Mouse (Mus musculus) neural tube, embryonic 12.5 days (tissue): ENCODE measurements around the gene Sos1. TPM values are rescaled to one million over a fixed set of nuclear protein-coding genes. Genes with fewer than 3 reads are reported as not detected.
"Not testable (repeated sequence)": the region's sequence is repeated elsewhere in the genome, so short reads cannot be mapped to it uniquely, and the experiment has no call there.

Source experiments
- ATAC-seq: fragments of 200-750 bp; cut with Nextera tagmentation; 2 replicates; pipeline ENCODE4 v1.8.0; 2017; ENCODE audit warnings: low read depth, mild to moderate bottlenecking, moderate TSS enrichment, moderate library complexity; ENCODE audit not compliant: low FRiP score
- H3K27ac ChIP-seq: fragments of 300-500 bp; sonication (generic); 2 replicates; pipeline ENCODE4 v1.5.1; 2016
- H3K27me3 ChIP-seq: fragments of 300-500 bp; sonication (generic); replicated peaks from 2 replicates; pipeline ENCODE4 v1.6.1; 2016; ENCODE audit warnings: mild to moderate bottlenecking
- H3K36me3 ChIP-seq: fragments of 300-500 bp; sonication (generic); 2 replicates; pipeline ENCODE4 v1.6.1; 2016; ENCODE audit warnings: mild to moderate bottlenecking
- H3K4me1 ChIP-seq: fragments of 300-500 bp; sonication (generic); 2 replicates; pipeline ENCODE4 v1.6.1; 2016
- H3K4me2 ChIP-seq: fragments of 300-500 bp; sonication (generic); replicated peaks from 2 replicates; pipeline ENCODE4 v1.6.1; 2016; ENCODE audit warnings: mild to moderate bottlenecking
- H3K4me3 ChIP-seq: fragments of 300-500 bp; sonication (generic); 2 replicates; pipeline ENCODE4 v1.5.1; 2016
- H3K9ac ChIP-seq: fragments of 300-500 bp; sonication (generic); 2 replicates; pipeline ENCODE4 v1.6.1; 2016; ENCODE audit warnings: mild to moderate bottlenecking
- H3K9me3 ChIP-seq: fragments of 300-500 bp; sonication (generic); 2 replicates; pipeline ENCODE4 v1.6.1; 2016; ENCODE audit warnings: mild to moderate bottlenecking
- WGBS: fragments of 180-500 bp; shearing (Covaris S2); methylation state at CpG from one replicate; pipeline ENCODE4 v1.1.7; 2016; 5-methylcytosine and 5-hydroxymethylcytosine counted together
- polyA plus RNA-seq: library from polyadenylated mRNA; unstranded; fragments of >200 nt; fragmentation: Nextera tagmentation; extraction: Ambion mirVana; gene quantifications from 2 replicates; pipeline ENCODE4 v1.2.1, GENCODE M21; 2016

Sos1 gene
- polyA plus RNA-seq, 1 experiment from 2014 or later: 8.5 TPM

DNA sequence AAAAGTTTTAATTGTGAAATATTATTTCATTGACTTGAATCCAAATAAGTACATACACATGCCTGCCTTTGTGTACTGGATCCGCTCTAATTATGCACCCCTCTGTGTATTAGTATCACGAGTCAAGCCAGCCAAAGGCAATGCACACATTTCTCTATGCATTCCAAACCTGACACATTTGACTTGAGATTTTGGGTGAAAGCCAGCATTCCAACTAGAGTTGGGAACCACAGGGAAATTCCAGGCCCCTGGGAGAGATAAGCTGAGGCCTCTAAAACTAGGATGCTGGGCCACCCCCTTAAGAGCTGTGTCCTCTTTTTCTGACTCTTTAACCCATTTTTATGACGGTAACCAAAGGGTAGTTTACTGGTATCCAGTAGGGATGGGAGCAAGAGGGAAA, 8.7 kb upstream of the Sos1 start:
- ATAC-seq: no peak
- H3K4me2 ChIP-seq: no peak overlapping the region
- H3K9me3 ChIP-seq: no peaks in the 10 kb centered on the region
- H3K27me3 ChIP-seq: no peaks in the 10 kb centered on the region
- no peak overlapping the region for H3K9ac ChIP-seq
- no peak overlapping the region for H3K27ac ChIP-seq
- H3K36me3 ChIP-seq: no peaks in the 10 kb centered on the region
- WGBS: 81% methylated on average over 3 of the region's 3 CpGs
- no peak overlapping the region for H3K4me3 ChIP-seq
- H3K4me1 ChIP-seq: no peaks in the 10 kb centered on the region

DNA sequence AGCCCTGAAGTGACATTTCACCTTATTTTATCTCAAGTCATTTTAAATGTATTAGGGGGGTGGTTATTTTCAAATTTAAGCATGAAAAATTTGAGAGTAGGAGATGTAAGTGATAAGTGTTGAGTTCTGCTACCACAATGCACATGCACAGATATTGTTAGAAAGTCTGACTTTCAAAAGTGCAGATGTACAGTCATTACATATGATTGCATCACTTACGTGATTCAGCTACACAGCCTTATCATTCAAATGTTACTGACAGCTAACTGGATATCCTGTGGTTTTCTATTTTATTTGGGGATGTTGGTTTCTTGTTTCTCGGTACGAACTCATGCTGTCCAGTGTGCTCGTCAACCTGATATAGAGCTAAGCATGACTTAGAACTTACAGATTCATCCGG, 4.9 kb upstream of the Sos1 start:
- H3K27me3 ChIP-seq: no peaks in the 10 kb centered on the region
- H3K36me3 ChIP-seq: no peaks in the 10 kb centered on the region
- ATAC-seq: no peak
- H3K9me3 ChIP-seq: no peaks in the 10 kb centered on the region
- 93% methylated on average over 5 of the region's 5 CpGs for WGBS
- no peak overlapping the region for H3K9ac ChIP-seq
- no peak overlapping the region for H3K4me3 ChIP-seq
- H3K4me1 ChIP-seq: peaks cover 6% of the 10 kb centered on the region; the same call in 1 of the 2 replicates
- H3K4me2 ChIP-seq: no peak overlapping the region
- no peak overlapping the region for H3K27ac ChIP-seq

DNA sequence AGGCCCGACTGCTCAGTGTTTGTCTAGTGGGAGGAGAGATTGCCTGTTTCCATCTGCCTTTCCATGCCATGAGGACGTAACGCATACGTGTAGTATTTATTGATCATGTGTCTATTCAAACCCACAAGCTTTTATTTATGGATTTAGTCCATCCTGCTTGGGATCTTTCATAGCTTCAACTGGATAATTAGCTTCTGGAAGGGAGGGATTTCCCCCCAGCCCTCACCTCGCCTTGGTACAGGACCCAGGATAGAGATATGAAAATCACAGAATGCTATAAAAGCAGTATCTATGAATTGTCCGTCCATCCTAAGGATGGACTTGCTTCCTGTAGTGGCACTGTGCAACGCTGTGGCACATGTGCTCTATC, 587 bp upstream of the Sos1 start:
- ATAC-seq: no peak
- Histone ChIP-seq H3K9me3 (no peaks in the 10 kb centered on the region), H3K9ac (0 out of 2 replicates have a peak overlapping the region, but pooled peaks have one; percentile 98), H3K4me1 (peaks cover 17% of the 10 kb centered on the region; the same call in 1 of the 2 replicates), H3K36me3 (no peaks in the 10 kb centered on the region), H3K4me3 (peak overlapping the region; percentile 97; the same call in 1 of the 2 replicates), H3K27me3 (no peaks in the 10 kb centered on the region), H3K4me2 (peak overlapping the region; percentile 71), H3K27ac (no peak overlapping the region)
- 38% methylated on average over 7 of the region's 7 CpGs for WGBS

DNA sequence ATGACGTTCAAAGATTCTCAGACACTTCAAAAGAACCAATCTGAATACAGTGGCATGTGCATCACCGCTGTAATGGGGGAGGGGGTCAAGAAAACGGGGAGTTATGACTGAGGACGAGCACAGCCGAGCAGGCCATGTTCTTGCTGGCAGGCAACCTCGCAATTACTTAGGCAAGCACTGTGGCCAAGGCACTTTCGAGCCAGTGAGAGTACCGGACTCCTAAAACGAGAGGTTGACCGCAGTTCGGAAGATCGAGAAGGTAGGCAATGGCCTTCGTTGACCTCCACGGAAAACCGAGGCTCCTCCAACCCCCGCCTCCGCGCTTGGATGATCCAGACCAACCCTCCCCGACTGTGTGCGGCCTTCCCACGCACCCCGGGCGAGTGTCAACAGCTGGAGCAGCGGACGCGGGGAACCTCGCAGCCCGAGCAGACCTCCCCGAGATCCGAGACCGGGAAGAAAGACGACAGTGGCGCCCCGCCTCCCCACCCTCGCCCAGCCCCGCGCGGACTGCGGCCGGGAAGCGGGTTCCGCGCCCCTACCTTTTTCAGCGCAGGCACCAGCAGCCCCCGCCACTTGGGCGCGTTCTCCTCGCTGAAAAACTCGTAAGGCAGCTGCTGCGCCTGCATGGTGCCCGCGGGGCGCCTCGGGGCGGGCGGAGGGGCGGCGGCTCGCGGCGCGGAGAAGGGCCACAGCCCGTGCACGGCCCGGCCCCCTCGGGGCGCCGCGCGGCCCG, 790 bp downstream of the Sos1 start:
- under 1% methylated on average over 71 of the region's 71 CpGs for WGBS
- H3K27ac ChIP-seq: peak overlapping the region; percentile 92
- peak; percentile 61 for ATAC-seq

DNA sequence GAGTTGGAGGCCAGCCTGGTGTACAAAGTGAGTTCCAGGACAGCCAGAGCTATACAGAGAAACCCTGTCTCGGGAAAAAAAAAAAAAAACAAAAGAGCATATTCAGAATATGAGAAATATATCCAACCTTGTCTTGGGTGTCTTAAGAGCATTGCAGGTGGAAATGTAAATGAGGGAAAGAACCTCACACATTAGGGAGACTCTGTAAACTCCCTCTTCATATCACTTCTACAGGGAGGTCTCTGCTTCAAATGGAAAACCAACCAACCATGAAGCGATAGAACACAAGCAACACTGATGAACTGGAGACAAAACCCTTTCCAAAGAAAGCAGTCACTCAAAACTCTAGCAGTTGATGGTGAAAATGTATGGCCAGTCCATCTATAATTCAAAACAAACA, 2.6 kb downstream of the Sos1 start:
- Histone ChIP-seq H3K9me3 (no peaks in the 10 kb centered on the region), H3K36me3 (no peaks in the 10 kb centered on the region), H3K4me2 (no peak overlapping the region), H3K4me3 (no peak overlapping the region), H3K27me3 (no peaks in the 10 kb centered on the region), H3K9ac (no peak overlapping the region), H3K4me1 (peaks cover 17% of the 10 kb centered on the region; the same call in 1 of the 2 replicates), H3K27ac (no peak overlapping the region)
- 87% methylated on average over 2 of the region's 2 CpGs for WGBS
- ATAC-seq: no peak

More for the DNA sequence above, 790 bp downstream of the Sos1 start:
- Histone ChIP-seq H3K4me1 (peaks cover 17% of the 10 kb centered on the region; the same call in 1 of the 2 replicates), H3K9ac (peak overlapping the region; percentile 98), H3K9me3 (no peaks in the 10 kb centered on the region), H3K36me3 (no peaks in the 10 kb centered on the region), H3K4me2 (peak overlapping the region; percentile 71), H3K27me3 (no peaks in the 10 kb centered on the region), H3K4me3 (peak overlapping the region; percentile 97)

DNA sequence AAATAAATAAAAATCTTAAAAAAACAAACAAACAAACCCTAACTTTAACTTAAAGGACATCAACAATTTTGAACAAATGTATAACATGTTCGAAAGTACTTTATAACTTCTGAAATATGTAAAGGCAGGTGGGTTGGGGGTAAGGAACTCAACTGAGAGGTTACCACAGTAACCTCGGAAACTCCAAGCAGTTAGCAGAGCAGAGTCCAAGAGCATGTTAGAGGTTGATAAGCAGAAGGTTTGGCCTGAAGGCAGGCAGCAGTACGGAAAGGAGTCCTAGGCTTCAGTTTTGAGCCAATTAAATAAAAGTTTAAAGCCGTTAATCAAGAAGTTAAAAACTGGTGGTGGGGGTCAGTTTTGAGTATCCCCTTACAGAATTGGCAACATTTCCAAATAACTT, 3.8 kb downstream of the Sos1 start:
- H3K9ac ChIP-seq: no peak overlapping the region
- H3K27me3 ChIP-seq: no peaks in the 10 kb centered on the region
- no peak overlapping the region for H3K27ac ChIP-seq
- H3K4me2 ChIP-seq: no peak overlapping the region
- H3K36me3 ChIP-seq: no peaks in the 10 kb centered on the region
- H3K4me1 ChIP-seq: peaks cover 19% of the 10 kb centered on the region
- ATAC-seq: no peak
- WGBS: 91% methylated on average over 4 of the region's 4 CpGs
- H3K4me3 ChIP-seq: no peak overlapping the region
- no peaks in the 10 kb centered on the region for H3K9me3 ChIP-seq

DNA sequence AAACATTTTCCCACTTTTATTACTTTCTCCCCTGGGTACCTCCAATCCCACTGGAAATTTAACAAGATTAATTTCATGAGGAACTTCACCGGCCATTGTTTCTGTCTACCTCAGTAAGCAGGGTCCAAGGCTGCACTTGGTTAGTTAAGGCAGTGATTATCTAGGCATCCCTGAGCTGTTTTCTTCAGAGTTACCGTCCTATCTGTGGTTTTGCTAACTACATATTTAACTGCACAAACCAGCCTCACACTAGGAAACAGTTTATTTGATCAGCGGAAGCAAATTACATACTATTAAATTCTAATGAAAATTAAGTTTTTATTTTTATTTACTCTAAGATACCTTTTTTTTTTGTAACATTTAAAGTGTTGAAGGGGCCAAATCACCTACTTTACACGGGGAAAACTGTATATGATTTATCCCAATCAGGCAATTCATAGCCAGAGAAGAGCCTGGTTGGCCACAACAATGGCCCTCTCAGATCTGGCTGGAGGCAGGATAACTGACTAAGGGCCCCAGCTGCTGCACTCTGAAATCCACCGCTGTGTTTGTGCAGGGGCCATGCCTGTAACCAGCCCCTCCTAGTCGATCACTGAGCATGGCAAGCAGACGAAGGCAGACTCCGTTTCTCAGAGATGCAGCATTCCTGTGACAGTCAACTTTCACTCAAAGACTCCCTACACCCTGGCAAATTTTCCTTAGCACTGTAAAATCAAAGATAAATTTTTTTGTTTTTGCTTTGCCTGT, 9.0 kb downstream of the Sos1 start:
- H3K4me3 ChIP-seq: no peak overlapping the region
- H3K9me3 ChIP-seq: no peaks in the 10 kb centered on the region
- H3K9ac ChIP-seq: no peak overlapping the region
- peaks cover 7% of the 10 kb centered on the region for H3K4me1 ChIP-seq
- no peak overlapping the region; the same call in 1 of the 2 replicates for H3K4me2 ChIP-seq
- H3K27ac ChIP-seq: no peak overlapping the region
- no peaks in the 10 kb centered on the region for H3K36me3 ChIP-seq
- H3K27me3 ChIP-seq: no peaks in the 10 kb centered on the region
- WGBS: 40% methylated on average over 8 of the region's 8 CpGs
- ATAC-seq: no peak

DNA sequence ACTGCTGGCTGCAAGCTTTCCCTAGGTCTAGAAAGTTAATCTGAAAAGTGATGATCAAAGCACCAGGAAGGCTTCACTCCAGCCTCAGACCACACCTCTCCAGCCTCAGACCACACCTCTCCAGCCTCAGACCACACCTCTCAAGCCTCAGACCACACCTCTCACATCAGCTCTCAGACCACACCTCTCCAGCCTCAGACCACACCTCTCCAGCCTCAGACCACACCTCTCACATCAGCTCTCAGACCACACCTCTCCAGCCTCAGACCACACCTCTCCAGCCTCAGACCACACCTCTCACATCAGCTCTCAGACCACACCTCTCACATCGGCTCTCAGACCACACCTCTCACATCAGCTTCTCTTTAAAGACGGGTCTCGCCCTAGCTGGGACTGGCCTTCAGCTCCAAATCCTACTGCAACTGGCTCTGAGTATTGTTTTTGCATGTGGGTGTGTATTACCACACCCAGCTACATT, 11.8 kb downstream of the Sos1 start:
- not testable (repeated sequence) for H3K9me3 ChIP-seq, H3K9ac ChIP-seq, ATAC-seq, H3K4me1 ChIP-seq, H3K36me3 ChIP-seq, H3K4me2 ChIP-seq, H3K27me3 ChIP-seq, H3K4me3 ChIP-seq, H3K27ac ChIP-seq
- WGBS: 47% methylated on average over 3 of the region's 3 CpGs

DNA sequence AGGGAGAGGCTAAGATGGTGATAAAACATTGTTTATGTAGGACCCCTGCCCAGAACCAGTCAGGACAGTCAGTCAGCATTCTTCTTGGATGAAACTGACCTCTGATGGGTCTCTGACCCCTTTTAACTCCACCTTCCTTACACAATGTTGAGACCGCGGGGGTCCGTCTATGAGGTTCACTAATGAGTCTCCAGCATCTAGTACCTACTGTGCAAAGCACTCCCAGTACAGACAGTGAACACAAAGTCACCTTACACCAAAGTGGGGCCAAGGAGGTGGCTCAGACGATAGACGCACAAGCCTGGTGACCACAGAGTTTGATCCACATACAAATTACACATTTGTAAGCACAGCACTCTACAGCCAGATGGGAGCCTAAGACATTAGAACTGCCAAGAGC, 20.0 kb downstream of the Sos1 start:
- Histone ChIP-seq H3K27me3 (no peaks in the 10 kb centered on the region), H3K9ac (no peak overlapping the region), H3K4me2 (no peak overlapping the region), H3K27ac (no peak overlapping the region), H3K4me3 (no peak overlapping the region), H3K36me3 (no peaks in the 10 kb centered on the region; the same call in 1 of the 2 replicates), H3K9me3 (no peaks in the 10 kb centered on the region), H3K4me1 (peaks cover 8% of the 10 kb centered on the region; the same call in 1 of the 2 replicates)
- WGBS: 49% methylated on average over 5 of the region's 5 CpGs
- no peak for ATAC-seq

DNA sequence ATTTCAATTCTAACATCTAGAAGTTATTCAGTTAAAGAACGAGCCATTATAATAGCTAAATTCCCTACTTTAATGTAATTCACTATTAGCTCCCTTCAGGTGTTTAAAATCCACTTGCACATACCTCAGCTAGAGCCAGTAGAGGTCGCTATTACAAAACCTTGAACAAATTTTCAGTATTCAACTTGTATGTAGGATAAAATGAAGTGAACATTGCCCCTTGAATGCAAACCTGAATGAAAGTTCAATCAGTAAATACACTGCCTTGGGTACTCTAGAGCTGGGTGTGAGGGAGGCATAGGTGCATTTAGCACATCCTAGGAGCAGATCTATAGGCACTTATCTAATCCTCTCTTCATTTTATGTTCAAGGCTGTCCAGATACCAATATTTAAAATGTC, 24.6 kb downstream of the Sos1 start:
- Histone ChIP-seq H3K4me3 (no peak overlapping the region), H3K9me3 (no peaks in the 10 kb centered on the region), H3K4me2 (no peak overlapping the region), H3K9ac (no peak overlapping the region), H3K27me3 (no peaks in the 10 kb centered on the region), H3K36me3 (no peaks in the 10 kb centered on the region; the same call in 1 of the 2 replicates), H3K4me1 (peaks cover 4% of the 10 kb centered on the region; the same call in 1 of the 2 replicates), H3K27ac (no peak overlapping the region)
- ATAC-seq: no peak
- WGBS: 43% methylated on average over 2 of the region's 2 CpGs

DNA sequence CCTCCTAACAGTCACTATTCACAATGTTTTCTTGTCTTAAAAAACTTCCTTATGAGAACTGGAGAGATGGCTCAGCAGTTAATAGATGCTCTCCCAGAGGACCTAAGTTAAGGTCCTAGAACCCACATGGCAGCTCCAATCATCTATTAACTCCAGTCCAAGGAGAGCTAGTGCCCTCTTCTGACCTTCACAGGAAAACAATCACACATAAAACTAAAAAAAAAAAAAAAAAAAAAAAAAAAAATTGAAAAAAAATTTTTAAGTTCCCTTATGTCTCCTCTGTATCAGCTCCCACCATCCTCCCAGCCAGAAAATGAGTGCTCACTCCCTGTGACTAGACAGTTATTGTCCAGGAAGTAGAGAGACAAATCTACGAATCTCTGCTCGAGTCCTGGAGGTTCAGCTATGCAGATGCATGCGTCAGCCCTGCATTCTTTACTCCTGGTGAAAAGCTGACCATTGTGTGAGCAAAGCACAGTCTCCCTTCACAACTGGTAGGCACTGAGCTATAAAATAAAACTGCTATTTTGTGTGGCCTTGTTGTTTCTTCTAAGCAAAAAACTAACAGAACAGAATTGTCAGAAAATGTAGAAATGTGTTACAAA, 29.7 kb downstream of the Sos1 start:
- ATAC-seq: no peak
- Histone ChIP-seq H3K4me2 (no peak overlapping the region), H3K9ac (no peak overlapping the region), H3K4me3 (no peak overlapping the region), H3K27ac (no peak overlapping the region), H3K36me3 (peaks cover 27% of the 10 kb centered on the region), H3K9me3 (no peaks in the 10 kb centered on the region), H3K27me3 (no peaks in the 10 kb centered on the region), H3K4me1 (no peaks in the 10 kb centered on the region)
- WGBS: 32% methylated on average over 3 of the region's 3 CpGs

DNA sequence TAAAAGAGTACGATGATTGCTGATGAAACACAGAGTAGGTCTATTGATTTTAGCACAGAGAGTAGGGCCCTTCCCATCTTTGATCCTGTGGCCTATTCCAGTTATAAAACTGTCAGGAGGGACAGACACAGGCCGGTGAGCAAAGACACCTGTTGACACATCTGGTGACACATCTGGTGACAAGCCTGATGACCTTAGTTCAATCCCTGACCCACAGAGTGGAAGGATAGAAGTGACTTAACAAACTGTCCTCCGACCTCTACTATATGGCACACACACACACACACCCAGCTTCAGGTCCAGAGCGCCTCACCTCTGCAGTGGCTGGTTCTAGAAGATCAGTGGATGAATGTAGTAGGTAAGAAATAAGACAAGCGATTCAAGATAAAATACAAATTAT, 33.8 kb downstream of the Sos1 start:
- no peaks in the 10 kb centered on the region for H3K9me3 ChIP-seq
- no peak overlapping the region for H3K4me3 ChIP-seq
- peaks cover 57% of the 10 kb centered on the region for H3K36me3 ChIP-seq

More for the DNA sequence above, 33.8 kb downstream of the Sos1 start:
- WGBS: 91% methylated on average over 5 of the region's 5 CpGs
- Histone ChIP-seq H3K4me2 (no peak overlapping the region), H3K4me1 (no peaks in the 10 kb centered on the region), H3K27ac (no peak overlapping the region), H3K27me3 (no peaks in the 10 kb centered on the region), H3K9ac (no peak overlapping the region)
- no peak for ATAC-seq
